Mouse (Mus musculus) limb, embryonic 10.5 days (tissue): Measurements from ENCODE around the gene Hsp90ab1. TPM values are rescaled to one million over a fixed set of nuclear protein-coding genes. Genes with fewer than 3 reads are reported as not detected.

Experiments used
- DNase-seq: peaks from one replicate; pipeline ENCODE4 v3.0.0-alpha.2; 2017; ENCODE audit warnings: low spot score
- H3K27ac ChIP-seq: fragments of 300-500 bp; sonication (generic); 2 replicates; pipeline ENCODE4 v1.5.1; 2016; ENCODE audit warnings: mild to moderate bottlenecking
- H3K27me3 ChIP-seq: fragments of 300-500 bp; sonication (generic); 2 replicates; pipeline ENCODE4 v1.6.1; 2016; ENCODE audit warnings: low read depth, mild to moderate bottlenecking; ENCODE audit not compliant: poor library complexity, severe bottlenecking
- H3K36me3 ChIP-seq: fragments of 300-500 bp; sonication (generic); 2 replicates; pipeline ENCODE4 v1.6.1; 2016; ENCODE audit warnings: mild to moderate bottlenecking, moderate library complexity
- H3K4me1 ChIP-seq: fragments of 300-500 bp; sonication (generic); 2 replicates; pipeline ENCODE4 v1.6.1; 2016
- H3K4me3 ChIP-seq: fragments of 300-500 bp; sonication (generic); 2 replicates; pipeline ENCODE4 v1.5.1; 2016; ENCODE audit warnings: mild to moderate bottlenecking, moderate library complexity
- H3K9me3 ChIP-seq: fragments of 300-500 bp; sonication (generic); replicated peaks from 2 replicates; pipeline ENCODE4 v1.6.1; 2016; ENCODE audit warnings: mild to moderate bottlenecking
- WGBS: fragments of 180-500 bp; shearing (Covaris S2); methylation state at CpG from one replicate; pipeline ENCODE4 v1.1.7; 2016; 5-methylcytosine and 5-hydroxymethylcytosine counted together
- polyA plus RNA-seq: library from polyadenylated mRNA; unstranded; fragments of >200 nt; fragmentation: Nextera tagmentation; extraction: Ambion mirVana; gene quantifications from 2 replicates; pipeline ENCODE4 v1.2.1, GENCODE M21; 2016

Hsp90ab1 gene
- polyA plus RNA-seq, 1 experiment from 2014 or later = 2,007 TPM

DNA sequence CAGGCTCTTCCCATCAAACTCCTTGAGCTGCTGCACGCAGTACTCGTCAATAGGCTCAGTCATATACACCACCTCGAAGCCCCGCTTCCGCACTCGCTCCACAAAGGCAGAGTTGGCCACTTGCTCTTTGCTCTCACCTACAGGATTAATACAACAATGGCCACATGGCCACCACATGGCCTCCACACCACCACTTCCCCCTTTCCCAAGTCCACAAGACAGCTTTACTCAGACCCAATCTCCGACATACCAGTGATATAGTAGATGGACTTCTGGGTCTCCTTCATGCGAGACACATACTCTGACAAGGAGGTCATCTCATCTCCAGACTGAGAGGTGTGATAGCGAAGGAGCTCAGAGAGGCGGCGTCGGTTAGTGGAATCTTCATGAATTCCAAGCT lies 4.1 kb downstream of the Hsp90ab1 start:
- 88% methylated on average over 12 of the region's 12 CpGs for WGBS

DNA sequence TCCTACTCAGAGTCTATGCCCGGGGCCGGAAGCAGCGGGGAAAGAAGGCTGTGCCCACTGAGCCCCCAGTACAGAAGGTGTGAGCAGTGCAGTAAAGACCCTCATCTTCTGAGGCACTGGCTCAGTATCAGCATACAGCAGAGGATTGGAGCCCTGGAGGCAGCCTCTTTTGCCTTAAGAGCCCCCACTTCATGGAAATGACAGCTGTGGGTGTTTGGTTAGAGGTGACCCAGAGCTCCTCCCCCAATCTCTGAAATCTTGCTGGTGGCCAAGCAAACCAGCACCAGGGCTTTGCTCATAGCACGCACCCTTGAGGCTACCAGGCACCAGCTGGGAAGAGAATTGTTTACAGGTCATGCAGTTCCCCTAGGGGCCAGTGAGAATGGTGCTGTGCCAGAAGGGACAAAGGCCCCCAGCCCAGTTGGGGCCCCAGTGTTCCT lies 5.9 kb downstream of the Hsp90ab1 start:
- Histone ChIP-seq H3K4me3 (peak overlapping the region; percentile 18; the same call in 1 of the 2 replicates), H3K27ac (no peak overlapping the region), H3K36me3 (peaks cover 72% of the 10 kb centered on the region), H3K9me3 (no peaks in the 10 kb centered on the region), H3K4me1 (peaks cover 37% of the 10 kb centered on the region), H3K27me3 (no peaks in the 10 kb centered on the region)
- DNase-seq = no peak
- 25% methylated on average over 4 of the region's 4 CpGs for WGBS

More for the DNA sequence above, 4.1 kb downstream of the Hsp90ab1 start:
- Histone ChIP-seq H3K4me3 (no peak overlapping the region), H3K27ac (no peak overlapping the region), H3K9me3 (no peaks in the 10 kb centered on the region), H3K36me3 (peaks cover 76% of the 10 kb centered on the region), H3K4me1 (peaks cover 38% of the 10 kb centered on the region), H3K27me3 (no peaks in the 10 kb centered on the region)
- DNase-seq = no peak

DNA sequence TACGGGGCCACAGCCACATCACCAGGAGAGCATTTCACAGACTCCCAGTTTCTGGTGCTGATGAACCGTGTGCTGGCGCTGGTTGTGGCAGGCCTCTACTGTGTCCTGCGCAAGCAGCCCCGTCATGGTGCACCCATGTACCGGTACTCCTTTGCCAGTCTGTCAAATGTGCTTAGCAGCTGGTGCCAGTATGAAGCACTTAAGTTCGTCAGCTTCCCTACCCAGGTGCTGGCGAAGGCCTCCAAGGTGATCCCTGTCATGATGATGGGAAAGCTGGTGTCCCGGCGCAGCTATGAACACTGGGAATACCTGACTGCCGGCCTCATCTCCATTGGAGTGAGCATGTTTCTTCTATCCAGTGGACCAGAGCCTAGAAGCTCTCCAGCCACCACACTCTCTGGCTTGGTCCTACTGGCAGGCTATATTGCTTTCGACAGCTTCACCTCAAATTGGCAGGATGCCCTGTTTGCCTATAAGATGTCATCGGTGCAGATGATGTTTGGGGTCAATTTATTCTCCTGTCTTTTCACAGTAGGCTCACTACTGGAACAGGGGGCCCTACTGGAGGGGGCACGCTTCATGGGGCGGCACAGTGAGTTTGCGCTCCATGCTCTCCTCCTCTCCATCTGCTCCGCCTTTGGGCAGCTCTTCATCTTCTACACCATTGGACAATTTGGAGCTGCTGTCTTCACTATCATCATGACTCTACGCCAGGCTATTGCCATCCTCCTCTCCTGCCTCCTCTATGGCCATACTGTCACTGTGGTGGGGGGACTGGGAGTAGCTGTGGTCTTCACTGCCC lies 6.5 kb downstream of the Hsp90ab1 start:
- Histone ChIP-seq H3K9me3 (no peaks in the 10 kb centered on the region), H3K27ac (no peak overlapping the region), H3K4me1 (peaks cover 33% of the 10 kb centered on the region), H3K27me3 (no peaks in the 10 kb centered on the region), H3K4me3 (peak overlapping the region; percentile 18; the same call in 1 of the 2 replicates), H3K36me3 (peaks cover 66% of the 10 kb centered on the region)
- DNase-seq = no peak
- WGBS = 74% methylated on average over 18 of the region's 18 CpGs

DNA sequence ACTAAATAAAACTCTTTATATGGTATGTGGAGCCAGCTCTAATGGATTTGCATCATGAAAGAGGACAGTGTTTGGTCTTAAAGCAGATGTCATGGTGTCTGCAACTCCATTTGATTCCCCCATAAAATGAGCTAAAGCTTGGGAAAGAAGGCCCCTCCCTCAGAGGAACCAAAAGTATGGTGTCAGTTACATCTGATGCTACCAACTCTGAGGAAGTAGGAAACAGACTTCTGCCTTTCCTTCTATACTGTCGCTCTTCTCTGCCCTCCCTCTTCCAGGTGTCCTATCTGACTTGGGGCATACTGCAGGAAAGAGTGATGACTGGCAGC lies 7.1 kb downstream of the Hsp90ab1 start:
- no peak overlapping the region for H3K27ac ChIP-seq
- WGBS = 82% methylated on average over 1 of the region's 1 CpGs

DNA sequence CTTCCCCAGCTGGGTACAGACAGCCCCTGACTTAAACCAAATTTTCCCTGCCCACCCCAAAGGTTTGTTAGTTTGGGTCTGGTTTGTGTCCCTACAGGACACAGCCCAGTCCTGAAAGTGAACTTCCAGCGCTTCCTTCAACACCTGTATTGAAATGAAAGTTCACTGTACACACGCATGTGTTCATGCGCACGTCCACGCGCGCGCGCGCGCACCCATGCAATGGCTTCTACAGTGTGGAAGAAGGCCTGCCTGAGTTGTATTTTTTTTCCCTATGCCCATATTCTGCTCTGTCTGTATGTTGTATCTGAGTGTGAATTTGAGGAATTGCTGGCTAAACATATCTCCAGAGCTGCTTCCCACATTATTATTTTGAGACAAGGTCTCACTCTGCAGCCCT lies 8.0 kb downstream of the Hsp90ab1 start:
- Histone ChIP-seq H3K9me3 (no peaks in the 10 kb centered on the region), H3K36me3 (peaks cover 51% of the 10 kb centered on the region), H3K4me3 (peak overlapping the region; percentile 87), H3K4me1 (peaks cover 20% of the 10 kb centered on the region), H3K27me3 (no peaks in the 10 kb centered on the region), H3K27ac (0 out of 2 replicates have a peak overlapping the region, but pooled peaks have one; percentile 95)
- WGBS = 97% methylated on average over 11 of the region's 11 CpGs
- no peak for DNase-seq

More for the DNA sequence above, 7.1 kb downstream of the Hsp90ab1 start:
- H3K4me1 ChIP-seq = peaks cover 27% of the 10 kb centered on the region
- no peak overlapping the region for H3K4me3 ChIP-seq
- H3K36me3 ChIP-seq = peaks cover 60% of the 10 kb centered on the region
- no peak for DNase-seq
- no peaks in the 10 kb centered on the region for H3K9me3 ChIP-seq
- H3K27me3 ChIP-seq = no peaks in the 10 kb centered on the region

DNA sequence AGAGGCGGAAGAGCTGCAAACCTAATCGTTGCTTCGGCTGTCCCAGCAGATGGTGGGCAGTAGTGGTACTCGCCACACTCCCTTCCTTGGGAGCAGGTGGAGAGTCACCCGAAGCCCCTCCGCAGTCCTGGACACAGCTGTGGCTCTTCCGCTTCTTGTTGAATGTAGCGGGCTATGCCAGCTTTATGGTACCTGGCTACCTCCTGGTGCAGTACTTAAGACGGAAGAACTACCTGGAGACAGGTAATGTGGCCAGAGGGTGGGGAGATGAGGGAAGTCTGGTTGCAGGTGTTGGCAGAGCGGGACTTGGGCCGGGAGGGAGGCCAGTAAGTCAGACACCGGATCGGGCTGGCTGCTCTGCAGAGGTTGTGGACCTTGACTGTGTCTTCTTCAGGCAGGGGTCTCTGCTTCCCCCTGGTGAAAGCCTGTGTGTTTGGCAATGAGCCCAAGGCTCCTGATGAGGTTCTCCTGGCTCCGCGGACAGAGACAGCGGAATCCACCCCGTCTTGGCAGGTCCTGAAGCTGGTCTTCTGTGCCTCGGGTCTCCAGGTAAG lies 8.5 kb downstream of the Hsp90ab1 start:
- Histone ChIP-seq H3K4me3 (peak overlapping the region; percentile 87), H3K27ac (peak overlapping the region; percentile 95), H3K4me1 (peaks cover 20% of the 10 kb centered on the region), H3K9me3 (no peaks in the 10 kb centered on the region), H3K36me3 (peaks cover 46% of the 10 kb centered on the region), H3K27me3 (no peaks in the 10 kb centered on the region)
- 18% methylated on average over 18 of the region's 18 CpGs for WGBS
- DNase-seq = no peak

DNA sequence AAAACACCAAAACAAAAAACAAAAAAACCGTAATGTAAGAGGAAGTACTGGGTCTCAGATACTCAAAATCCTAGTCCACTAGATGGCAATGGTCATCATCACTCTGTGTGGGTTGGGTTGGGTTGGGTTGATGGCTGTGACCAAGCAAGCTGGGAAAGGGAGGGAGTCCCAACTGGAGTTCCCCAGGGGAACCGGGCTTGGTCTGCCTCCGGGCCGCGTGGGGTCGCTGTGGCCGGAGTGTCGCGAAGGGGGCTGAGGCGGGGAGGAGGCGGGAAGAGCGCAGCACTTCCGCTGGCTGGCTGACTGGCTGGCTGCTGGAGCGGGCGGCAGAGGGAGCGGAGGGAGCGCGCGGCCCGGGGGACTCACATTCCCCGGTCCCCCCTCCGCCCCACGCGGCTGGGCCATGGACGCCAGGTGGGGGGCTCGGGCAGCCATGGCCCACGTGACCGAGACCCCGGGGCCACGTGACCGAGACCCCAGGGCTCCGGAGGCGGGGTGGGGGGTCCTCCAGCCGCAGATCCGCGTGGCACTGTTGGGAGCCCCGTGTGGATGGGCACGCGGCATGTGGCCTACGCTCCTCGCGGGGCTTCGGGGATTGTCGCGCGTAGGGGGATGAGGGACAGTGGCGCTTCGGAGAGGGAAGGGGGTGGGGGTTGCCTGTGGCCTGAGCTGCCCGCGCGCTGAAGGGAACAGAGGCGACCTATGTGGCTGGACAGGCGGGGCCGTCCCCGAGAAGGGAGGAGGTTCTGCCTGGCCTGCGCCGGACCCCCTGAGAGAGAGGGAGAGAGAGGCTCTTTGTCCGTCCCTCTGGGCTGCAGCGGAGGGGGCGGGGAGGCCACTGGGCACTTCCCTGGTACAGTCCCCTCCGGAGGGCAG lies 9.2 kb downstream of the Hsp90ab1 start, which contains the start of gene Slc35b2:
Gene Slc35b2 (plus strand): TSS at position 220 of the 876 bp plus-strand sequence.
- DNase-seq = peak; percentile 97
- Histone ChIP-seq H3K36me3 (peaks cover 39% of the 10 kb centered on the region), H3K4me1 (peaks cover 24% of the 10 kb centered on the region), H3K4me3 (peak within 1 kb of the TSS; percentile 87), H3K27ac (peak within 1 kb of the TSS; percentile 95), H3K27me3 (no peaks in the 10 kb centered on the region), H3K9me3 (no peaks in the 10 kb centered on the region)
- WGBS = under 1% methylated on average over 59 of the region's 61 CpGs

DNA sequence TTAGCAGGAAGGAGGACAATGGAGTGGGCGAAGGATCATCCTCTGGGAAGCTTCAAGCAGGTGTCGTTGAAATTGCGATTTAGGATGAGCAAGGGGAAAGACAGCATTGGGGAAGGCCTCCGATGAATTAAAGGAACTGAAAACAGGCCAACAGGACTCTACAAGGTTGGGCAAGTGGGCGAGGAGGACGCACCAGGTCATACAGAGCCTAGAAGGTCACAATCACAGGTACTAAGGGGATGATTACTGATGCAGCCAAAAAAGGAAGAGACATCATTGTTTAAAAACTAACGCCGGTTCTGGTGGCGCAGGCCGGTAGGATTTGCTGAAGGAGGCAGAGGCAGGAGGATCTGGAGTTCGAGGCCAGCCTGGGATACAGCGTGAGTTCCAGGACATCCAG lies 9.9 kb downstream of the Hsp90ab1 start:
- H3K4me3 ChIP-seq = peak overlapping the region; percentile 87; the same call in 1 of the 2 replicates

DNA sequence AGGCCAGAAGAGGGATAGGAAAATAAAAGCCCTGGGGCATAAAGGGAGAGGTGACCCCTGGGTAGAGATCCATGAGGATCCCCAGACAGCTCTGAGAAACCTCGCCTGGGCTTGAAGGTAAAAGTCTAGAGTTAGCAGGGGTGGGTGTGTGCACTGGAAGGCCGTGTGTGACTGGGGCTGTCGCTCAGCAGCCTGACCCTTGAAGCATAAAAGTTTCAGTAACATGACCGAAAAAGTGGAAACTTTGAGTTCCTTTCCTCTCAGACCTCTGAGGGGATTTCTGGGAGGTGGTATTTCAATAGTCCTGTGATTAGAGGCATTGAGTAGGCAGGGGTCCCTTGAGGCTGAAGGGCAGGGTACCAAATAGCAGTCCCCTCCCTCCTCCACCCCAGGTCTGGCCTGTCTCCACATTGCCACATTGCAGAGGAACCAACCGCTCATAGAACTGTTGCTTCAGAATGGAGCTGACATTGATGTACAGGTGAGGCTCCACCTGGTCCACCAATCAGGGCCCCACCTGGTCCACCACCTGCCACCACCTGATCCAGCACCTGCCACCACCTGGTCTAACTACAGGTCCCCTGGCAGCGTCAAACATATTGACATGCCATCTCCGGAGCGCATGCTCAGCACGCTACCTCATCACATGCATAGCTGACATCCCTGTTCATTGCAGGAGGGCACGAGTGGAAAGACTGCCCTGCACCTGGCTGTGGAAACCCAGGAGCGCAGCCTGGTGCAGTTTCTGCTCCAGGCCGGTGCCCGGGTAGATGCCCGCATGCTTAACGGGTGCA lies 13.1 kb downstream of the Hsp90ab1 start:
- peaks cover 25% of the 10 kb centered on the region for H3K27me3 ChIP-seq

More for the DNA sequence above, 9.9 kb downstream of the Hsp90ab1 start:
- H3K36me3 ChIP-seq = peaks cover 32% of the 10 kb centered on the region
- H3K27ac ChIP-seq = 0 out of 2 replicates have a peak overlapping the region, but pooled peaks have one; percentile 95
- no peaks in the 10 kb centered on the region for H3K27me3 ChIP-seq
- 82% methylated on average over 12 of the region's 12 CpGs for WGBS
- H3K9me3 ChIP-seq = no peaks in the 10 kb centered on the region
- DNase-seq = no peak
- H3K4me1 ChIP-seq = peaks cover 30% of the 10 kb centered on the region

DNA sequence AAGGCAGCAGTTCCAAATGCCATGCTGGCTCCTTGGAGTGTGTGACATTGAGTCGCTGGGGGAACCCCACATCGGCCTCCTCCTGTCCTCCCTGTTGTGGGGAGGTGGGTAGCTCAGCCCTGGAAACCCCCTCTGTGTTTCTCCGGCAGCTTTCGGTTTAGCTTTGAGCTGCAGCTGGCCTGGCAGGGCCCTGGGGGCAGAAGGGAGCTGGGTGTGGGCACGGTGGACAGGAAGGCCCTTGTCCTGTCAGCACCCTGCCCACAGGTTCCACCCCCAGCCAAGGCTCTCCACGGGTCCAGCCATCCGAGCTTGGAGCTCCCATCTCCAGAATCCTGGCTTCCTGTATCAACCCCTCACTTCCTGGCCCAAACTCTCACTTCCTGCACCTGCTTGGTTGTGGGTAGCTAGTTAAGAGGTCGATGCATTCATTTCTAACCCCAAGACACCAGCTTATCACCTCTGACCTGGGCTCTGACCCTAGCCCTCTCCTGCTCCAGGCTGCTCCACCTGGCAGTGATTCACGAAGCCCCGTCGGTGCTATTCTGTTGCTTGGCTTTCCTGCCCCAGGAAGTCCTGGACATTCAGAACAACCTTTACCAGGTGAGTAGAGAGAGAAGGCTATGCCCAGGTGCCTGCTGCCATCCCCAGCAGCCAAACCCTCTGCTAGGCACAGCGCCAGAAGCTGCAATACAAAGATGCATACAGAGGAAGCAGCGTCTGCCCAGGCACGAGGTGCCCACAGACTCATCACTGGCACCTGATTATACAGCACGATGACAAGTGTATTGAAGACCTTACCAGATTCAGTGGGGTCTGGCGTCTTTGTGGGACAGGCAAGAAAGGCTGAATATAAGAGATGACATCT lies 14.8 kb downstream of the Hsp90ab1 start:
- 0 out of 2 replicates have a peak overlapping the region, but pooled peaks have one; percentile 2 for H3K4me3 ChIP-seq
- DNase-seq = no peak
- WGBS = 76% methylated on average over 16 of the region's 16 CpGs
- H3K36me3 ChIP-seq = no peaks in the 10 kb centered on the region
- H3K9me3 ChIP-seq = no peaks in the 10 kb centered on the region
- peaks cover 37% of the 10 kb centered on the region for H3K27me3 ChIP-seq
- no peak overlapping the region for H3K27ac ChIP-seq
- H3K4me1 ChIP-seq = peaks cover 45% of the 10 kb centered on the region

More for the DNA sequence above, 13.1 kb downstream of the Hsp90ab1 start:
- WGBS = 88% methylated on average over 15 of the region's 15 CpGs
- no peaks in the 10 kb centered on the region for H3K9me3 ChIP-seq
- no peak overlapping the region for H3K27ac ChIP-seq
- peaks cover 50% of the 10 kb centered on the region for H3K4me1 ChIP-seq
- no peak for DNase-seq
- H3K4me3 ChIP-seq = no peak overlapping the region
- no peaks in the 10 kb centered on the region for H3K36me3 ChIP-seq

DNA sequence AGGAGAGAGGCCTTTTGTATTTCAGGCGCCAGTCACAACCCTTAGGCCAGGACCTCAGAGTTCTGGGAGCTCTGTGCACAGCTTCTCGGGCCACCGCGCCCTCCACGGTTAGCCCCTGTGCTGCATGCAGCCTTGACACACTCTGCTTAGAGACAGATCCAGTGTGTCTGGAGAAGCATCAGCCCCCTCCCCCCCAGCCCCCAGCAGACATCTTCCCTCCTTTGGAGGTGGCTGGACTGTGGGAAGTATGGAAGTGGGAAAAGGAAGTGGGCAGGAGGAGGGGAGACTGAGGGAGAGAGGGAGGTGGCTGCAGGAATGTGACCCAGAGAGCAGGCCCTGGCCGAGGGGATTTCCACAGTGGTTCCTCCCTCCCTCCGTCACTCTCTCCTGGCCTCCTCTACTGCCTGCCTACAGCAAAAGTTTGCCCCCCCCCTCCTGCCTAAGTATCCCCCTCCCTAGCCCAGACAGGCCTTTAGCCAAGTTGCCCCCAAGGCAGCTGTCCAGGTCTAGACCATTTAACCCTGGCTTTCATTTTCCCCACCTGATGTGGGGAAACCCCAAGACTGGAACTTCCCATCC lies 15.7 kb downstream of the Hsp90ab1 start:
- no peak overlapping the region for H3K27ac ChIP-seq
- DNase-seq = no peak
- no peaks in the 10 kb centered on the region for H3K36me3 ChIP-seq
- H3K4me1 ChIP-seq = peaks cover 45% of the 10 kb centered on the region
- H3K9me3 ChIP-seq = no peaks in the 10 kb centered on the region
- peaks cover 43% of the 10 kb centered on the region for H3K27me3 ChIP-seq
- H3K4me3 ChIP-seq = peak overlapping the region; percentile 11; the same call in 1 of the 2 replicates
- 76% methylated on average over 5 of the region's 7 CpGs for WGBS
